8 mouse cellular contexts compared by ENCODE assay signal in the genomic region with DNA sequence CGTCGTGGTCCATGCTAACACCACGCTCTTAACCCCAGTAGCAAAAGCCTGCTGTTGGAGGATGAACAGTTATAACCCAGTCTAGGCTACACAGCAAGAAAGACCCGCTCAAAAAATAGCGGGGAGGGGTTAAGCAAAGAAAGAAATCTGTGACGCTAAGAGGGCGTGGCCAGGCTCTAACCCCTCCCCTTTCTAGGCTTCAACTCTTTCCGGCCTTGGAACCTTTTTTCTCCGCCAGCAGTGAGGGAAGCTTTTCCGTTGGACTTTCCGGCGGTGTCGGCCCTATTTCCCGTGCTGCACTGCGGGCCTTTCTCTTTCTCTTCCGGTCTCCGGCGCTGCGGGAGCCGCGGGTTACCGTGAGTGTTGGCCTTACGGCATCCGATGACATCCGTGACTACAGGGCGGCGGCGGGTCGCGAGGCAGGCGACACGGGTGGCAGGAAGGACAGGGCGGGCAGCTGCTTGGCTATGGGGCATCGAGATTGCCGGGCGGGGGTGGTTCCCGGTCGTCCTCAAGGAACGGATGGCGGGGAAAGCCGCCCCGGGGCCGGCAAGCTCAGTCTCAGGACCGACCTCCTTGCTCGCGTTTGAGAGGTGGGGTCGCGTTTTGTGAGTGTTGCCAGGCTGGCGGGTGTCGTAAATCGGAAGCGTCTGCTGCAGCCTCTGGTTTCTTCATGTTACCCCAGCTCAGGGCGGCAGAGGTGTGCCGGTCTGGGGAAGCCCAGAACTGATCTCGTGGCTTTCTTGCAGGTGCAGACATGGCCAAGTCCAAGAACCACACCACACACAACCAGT. TPM values are rescaled to one million over a fixed set of nuclear protein-coding genes. Genes with fewer than 3 reads are reported as not detected.
DNase-seq lines count a peak whose midpoint lies in the region; ATAC-seq and TF ChIP-seq lines count a peak whose summit lies in the region.

A gene (plus strand): TSS at position 234 of the 794 bp plus-strand sequence.

- peak; percentile 50; the same call in 1 of the 2 replicates for TF ChIP-seq EP300 in liver, postnatal 0 days (IDR thresholded peaks at IDR 0.05; ENCODE audit: low read depth)

- peaks cover 40% of the 10 kb centered on the region for H3K4me1 ChIP-seq in E14TG2a.4 (replicated peaks; ENCODE audit: low read depth, low read length)
- H3K4me1 ChIP-seq in forebrain, embryonic 13.5 days, result peaks cover 15% of the 10 kb centered on the region
- peaks cover 8% of the 10 kb centered on the region; the same call in 1 of the 2 replicates for H3K4me1 ChIP-seq in liver, postnatal 0 days (ENCODE audit: insufficient read depth)
- peaks cover 7% of the 10 kb centered on the region for H3K4me1 ChIP-seq in neural tube, embryonic 14.5 days (ENCODE audit: control insufficient read depth, insufficient read depth, low read length)

- under 1% methylated on average over 55 of the region's 55 CpGs for WGBS in forebrain, embryonic 13.5 days
- WGBS in large intestine, adult 2 months, result under 1% methylated on average over 55 of the region's 55 CpGs
- WGBS in liver, postnatal 0 days (ENCODE audit: insufficient replicate concordance), result under 1% methylated on average over 55 of the region's 55 CpGs
- WGBS in neural tube, embryonic 14.5 days, result under 1% methylated on average over 55 of the region's 55 CpGs

- intact Hi-C loops in heart, postnatal 10 days (cut with DNase I), result loop anchor here (2.0 to 5.0 kb wide), 2 partner anchors 47 to 257 kb away; a partner anchor contains a TSS

- ATAC-seq in forebrain, embryonic 13.5 days, result peak; percentile 93
- peak; percentile 92 for ATAC-seq in liver, postnatal 0 days
- peak; percentile 88 for ATAC-seq in neural tube, embryonic 14.5 days (ENCODE audit: low read depth)

- peak within 1 kb of the TSS; percentile 94 for H3K9ac ChIP-seq in forebrain, embryonic 13.5 days
- H3K9ac ChIP-seq in liver, postnatal 0 days (replicated peaks), result peak within 1 kb of the TSS; percentile 88
- H3K9ac ChIP-seq in neural tube, embryonic 14.5 days (replicated peaks; ENCODE audit: low read depth, low read length), result peak within 1 kb of the TSS; percentile 85

- no peak for TF ChIP-seq CTCF in E14TG2a.4 (conservative IDR thresholded peaks at IDR 0.05; ENCODE audit: low read length)
- no peak for TF ChIP-seq CTCF in liver, postnatal 0 days (IDR thresholded peaks at IDR 0.05; ENCODE audit: low read depth)

- peak within 1 kb of the TSS; percentile 96 for H3K27ac ChIP-seq in forebrain, embryonic 13.5 days
- H3K27ac ChIP-seq in liver, postnatal 0 days (ENCODE audit: low read depth), result peak within 1 kb of the TSS; percentile 95
- H3K27ac ChIP-seq in neural tube, embryonic 14.5 days (ENCODE audit: low read depth, low read length), result peak within 1 kb of the TSS; percentile 93

- H3K27me3 ChIP-seq in E14TG2a.4 (ENCODE audit: insufficient read depth, low read length), result no peaks in the 10 kb centered on the region
- no peaks in the 10 kb centered on the region for H3K27me3 ChIP-seq in forebrain, embryonic 13.5 days
- no peaks in the 10 kb centered on the region for H3K27me3 ChIP-seq in liver, postnatal 0 days (ENCODE audit: insufficient read depth, low read length)
- no peaks in the 10 kb centered on the region for H3K27me3 ChIP-seq in neural tube, embryonic 14.5 days (ENCODE audit: control insufficient read depth, insufficient read depth, low read length)

- peaks cover 44% of the 10 kb centered on the region for H3K36me3 ChIP-seq in E14TG2a.4 (ENCODE audit: insufficient read depth, low read length)
- H3K36me3 ChIP-seq in forebrain, embryonic 13.5 days (ENCODE audit: poor library complexity, severe bottlenecking), result peaks cover 40% of the 10 kb centered on the region
- peaks cover 29% of the 10 kb centered on the region for H3K36me3 ChIP-seq in liver, postnatal 0 days (replicated peaks; ENCODE audit: insufficient read depth, low read length)
- peaks cover 26% of the 10 kb centered on the region for H3K36me3 ChIP-seq in neural tube, embryonic 14.5 days (ENCODE audit: control insufficient read depth, insufficient read depth, low read length)

- H3K4me2 ChIP-seq in forebrain, embryonic 13.5 days, result peak within 1 kb of the TSS; percentile 92
- peak within 1 kb of the TSS; percentile 92 for H3K4me2 ChIP-seq in liver, postnatal 0 days (ENCODE audit: low read depth, low read length)
- peak within 1 kb of the TSS; percentile 81 for H3K4me2 ChIP-seq in neural tube, embryonic 14.5 days (ENCODE audit: low read depth, low read length)

- peak within 1 kb of the TSS; percentile 96 for H3K4me3 ChIP-seq in E14TG2a.4 (replicated peaks; ENCODE audit: low read length)
- peak within 1 kb of the TSS; percentile 83 for H3K4me3 ChIP-seq in forebrain, embryonic 13.5 days
- peak within 1 kb of the TSS; percentile 91 for H3K4me3 ChIP-seq in liver, postnatal 0 days (ENCODE audit: low read depth, low read length)
- peak within 1 kb of the TSS; percentile 45 for H3K4me3 ChIP-seq in neural tube, embryonic 14.5 days (ENCODE audit: low read depth, low read length)

- DNase-seq in c-Kit-positive CD71-positive TER-119-positive erythroid progenitor cells, embryonic 14.5 days (ENCODE audit: low spot score), result peak; percentile 93
- peak; percentile 98 for DNase-seq in heart, postnatal 10 days
- peak; percentile 93 for DNase-seq in large intestine, adult 2 months (ENCODE audit: low read depth, low spot score)
- peak; percentile 93 for DNase-seq in liver, postnatal 0 days
- DNase-seq in testis, postnatal 10 days (ENCODE audit: low spot score), result peak; percentile 97

- H3K9me3 ChIP-seq in E14TG2a.4 (ENCODE audit: low read length), result no peaks in the 10 kb centered on the region
- H3K9me3 ChIP-seq in forebrain, embryonic 13.5 days (replicated peaks), result no peaks in the 10 kb centered on the region
- H3K9me3 ChIP-seq in liver, postnatal 0 days (ENCODE audit: low read length), result no peaks in the 10 kb centered on the region
- no peaks in the 10 kb centered on the region for H3K9me3 ChIP-seq in neural tube, embryonic 14.5 days (ENCODE audit: control insufficient read depth, low read length)

RNA-seq across cellular contexts. Expression of the gene that starts here (rescaled TPM):
- polyA plus RNA-seq in forebrain, embryonic 13.5 days (2015; fragmentation: Nextera tagmentation; extraction: Ambion mirVana), result 793 and 845 TPM in 2 replicates
- total RNA-seq in heart, postnatal 10 days (2021), result 100 to 1,000 TPM; 403 to 404 TPM
- 788 and 789 TPM in 2 replicates for polyA plus RNA-seq in large intestine, adult 2 months (2012; rRNA removed)
- 483 and 486 TPM in 2 replicates for polyA plus RNA-seq in liver, postnatal 0 days (2015; fragmentation: Nextera tagmentation; extraction: Ambion mirVana)
- polyA plus RNA-seq in neural tube, embryonic 14.5 days (2014; fragmentation: Nextera tagmentation; extraction: Ambion mirVana), result 719 and 757 TPM in 2 replicates

Comparison
In these comparisons a context has a peak if more than half of its experiments do, and no peak if none do; other contexts are left out.
1. Peak in every context shown above with its lines: DNase-seq, ATAC-seq, H3K4me3 ChIP-seq and H3K27ac ChIP-seq.
2. H3K4me3 ChIP-seq: peak in every context shown above with its lines; median percentile 96 in E14TG2a.4; 91 in liver, postnatal 0 days; 83 in forebrain, embryonic 13.5 days; 45 in neural tube, embryonic 14.5 days.